Mouse (Mus musculus) embryonic fibroblast, embryonic 13.5 days (primary cell): ENCODE data around the gene I830077J02Rik. TPM values are rescaled to one million over a fixed set of nuclear protein-coding genes. Genes with fewer than 3 reads are reported as not detected.
A peak's percentile ranks its signal among the peaks of the same experiment; 100 is the strongest.

ENCODE experiments used
- H3K27ac ChIP-seq: 2 replicates; pipeline ENCODE4 v1.5.1; 2012; ENCODE audit warnings: low read length, control low read depth, inconsistent platforms; ENCODE audit not compliant: insufficient read depth
- H3K4me1 ChIP-seq: 2 replicates; pipeline ENCODE4 v1.6.1; 2011; ENCODE audit warnings: low read length; ENCODE audit not compliant: control insufficient read depth, insufficient read depth
- H3K4me3 ChIP-seq: 2 replicates; pipeline ENCODE4 v1.5.1; 2011; ENCODE audit warnings: mild to moderate bottlenecking, control low read depth, low read length; ENCODE audit not compliant: insufficient read depth
- CTCF ChIP-seq: IDR thresholded peaks from 2 replicates; pipeline ENCODE4 v1.5.1; 2011; ENCODE audit warnings: mild to moderate bottlenecking, control low read depth, low read length, moderate library complexity, borderline replicate concordance; ENCODE audit not compliant: insufficient read depth
- POLR2A ChIP-seq: IDR thresholded peaks from 2 replicates; pipeline ENCODE4 v1.6.1; 2011; ENCODE audit warnings: low read depth, mild to moderate bottlenecking, control low read depth, low read length, moderate library complexity
- polyA plus RNA-seq: library from polyadenylated mRNA; stranded (reverse); fragments of >200 nt; gene quantifications from 2 replicates; pipeline ENCODE4 v1.2.4, GENCODE M21; 2011; ENCODE audit warnings: low read depth; ENCODE audit not compliant: missing spikeins, insufficient read length

The I830077J02Rik gene
- polyA plus RNA-seq = not detected in 2 replicates

DNA sequence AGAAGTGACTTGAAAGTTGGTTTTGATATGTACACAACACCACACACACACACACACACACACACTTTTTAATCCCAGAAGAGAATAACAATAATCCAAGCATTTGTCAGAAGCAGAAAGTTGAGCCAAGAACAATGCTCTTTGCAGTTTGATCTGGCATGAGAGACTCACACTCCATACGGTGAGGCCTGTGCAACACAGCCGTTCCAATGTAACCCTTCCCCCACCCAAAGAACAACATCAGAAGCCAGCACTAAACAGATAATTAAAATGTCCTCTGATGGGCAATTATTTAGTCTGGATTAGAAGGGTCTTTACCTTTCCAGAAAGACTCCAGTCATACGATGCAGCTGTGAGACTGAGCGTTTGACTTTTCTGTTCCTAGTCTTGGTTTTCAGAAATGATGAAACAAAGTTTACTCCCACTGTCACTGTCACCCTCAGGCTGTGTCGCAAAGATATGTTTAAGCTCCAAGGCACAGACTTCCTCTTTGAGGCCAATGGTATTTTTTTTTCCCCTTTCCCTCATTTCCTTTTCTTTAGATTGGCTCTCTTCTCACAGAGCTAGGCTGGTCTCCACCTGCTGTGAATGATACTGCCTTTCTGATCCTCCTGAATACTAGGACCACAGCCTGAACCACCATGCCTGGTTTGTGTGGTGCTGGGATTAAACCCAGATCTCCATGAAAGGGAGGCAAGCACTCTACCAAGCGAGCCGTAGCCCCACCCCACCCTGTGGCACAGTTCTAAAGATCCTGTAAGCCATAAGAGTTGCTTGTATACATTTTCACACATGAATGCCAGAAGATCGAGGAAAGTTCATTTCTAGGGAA, at the start of gene I830077J02Rik:
Gene I830077J02Rik (minus strand): TSS at position 425 of the 832 bp plus-strand sequence.
- TF ChIP-seq POLR2A (no peak), CTCF (no peak)
- Histone ChIP-seq H3K27ac (no peak within 1 kb of the TSS), H3K4me1 (no peaks in the 10 kb centered on the region), H3K4me3 (no peak within 1 kb of the TSS)

DNA sequence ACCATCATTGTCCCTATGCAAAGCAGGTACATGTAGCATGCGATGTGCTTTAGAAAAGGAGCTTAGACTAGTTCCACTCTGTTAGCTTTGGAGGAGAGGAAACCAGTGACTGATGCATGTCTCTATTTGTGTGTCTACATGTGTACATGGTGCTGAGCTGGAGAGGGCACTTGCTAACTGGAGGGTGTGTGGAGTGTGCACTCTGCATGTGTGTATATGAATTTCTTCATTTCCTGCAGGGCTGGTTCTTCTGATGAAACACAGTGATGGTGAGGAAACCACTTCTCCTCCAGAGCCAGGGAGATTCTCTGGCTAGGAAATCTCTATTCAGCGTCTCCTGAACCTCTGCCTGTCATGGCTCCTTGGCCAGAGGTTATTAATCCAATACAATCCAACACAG, 41.7 kb upstream of the I830077J02Rik start:
- TF ChIP-seq POLR2A (no peak), CTCF (no peak)
- Histone ChIP-seq H3K4me1 (no peaks in the 10 kb centered on the region), H3K4me3 (no peak overlapping the region), H3K27ac (no peak overlapping the region)

- no peaks in the 10 kb centered on the region for H3K4me1 ChIP-seq
- no peak within 1 kb of the TSS for H3K27ac ChIP-seq
Observed at GRCm38 (mm10) chr3:105973411-105973810, 40.9 kb upstream of the I830077J02Rik start, which contains the start of gene Ovgp1. Gene Ovgp1, plus strand, starts transcription at chr3:105973711.

DNA sequence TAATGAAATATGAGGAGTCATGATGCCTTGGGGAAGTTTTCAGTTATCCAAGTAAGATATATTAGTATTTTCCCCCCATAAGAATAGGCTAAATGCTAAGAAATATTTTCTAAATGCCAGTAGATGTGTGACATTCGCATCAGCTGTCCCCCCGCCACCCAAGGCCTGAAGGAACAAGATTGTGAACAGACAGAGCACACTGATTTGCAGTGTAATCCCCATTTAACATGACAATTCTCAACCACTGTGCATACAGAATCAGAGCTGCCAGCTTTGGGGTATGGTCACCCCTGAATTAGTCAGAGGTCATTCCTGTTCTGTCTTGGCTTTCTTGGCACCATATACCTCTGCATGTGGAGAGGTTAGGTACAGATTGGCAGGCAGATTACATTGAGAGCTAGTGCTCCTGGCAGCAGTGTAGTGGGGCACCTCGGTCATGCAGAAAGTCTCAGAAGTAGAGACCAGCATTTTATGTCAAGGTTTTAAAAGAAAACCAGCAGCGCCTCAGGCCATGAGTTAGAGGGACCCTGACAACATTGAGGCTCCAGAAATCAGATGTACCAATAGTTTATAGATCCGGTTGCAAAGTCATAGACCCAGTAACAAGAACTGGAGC, 39.5 kb upstream of the I830077J02Rik start:
- H3K4me3 ChIP-seq = no peak overlapping the region
- TF ChIP-seq CTCF = no peak
- no peak for TF ChIP-seq POLR2A

More at GRCm38 (mm10) chr3:105973411-105973810, 40.9 kb upstream of the I830077J02Rik start, which contains the start of gene Ovgp1:
- TF ChIP-seq POLR2A (no peak), CTCF (no peak)
- no peak within 1 kb of the TSS for H3K4me3 ChIP-seq

DNA sequence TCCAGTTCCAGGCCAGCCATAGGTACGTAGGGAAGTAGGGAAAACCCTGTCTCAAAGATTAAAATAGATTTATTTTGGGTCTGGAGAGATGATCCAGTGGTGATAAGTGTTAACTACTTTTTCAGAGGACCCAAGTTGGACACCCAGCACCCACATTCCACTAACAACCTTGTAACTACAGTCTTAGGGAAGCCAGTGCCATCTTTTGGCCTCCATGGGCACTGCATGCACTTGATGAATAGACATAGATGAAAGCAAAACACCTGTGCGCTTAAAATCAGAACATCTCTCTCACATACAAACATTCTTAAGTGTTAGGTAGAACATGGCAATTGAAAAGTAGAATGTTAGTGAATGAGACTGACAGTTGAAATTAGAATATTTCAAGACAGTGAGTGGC, 28.2 kb upstream of the I830077J02Rik start:
- Histone ChIP-seq H3K27ac (no peak overlapping the region), H3K4me1 (no peaks in the 10 kb centered on the region; the same call in 1 of the 2 replicates), H3K4me3 (peak overlapping the region; percentile 76)
- TF ChIP-seq POLR2A (no peak), CTCF (no peak)

More for the DNA sequence above, 39.5 kb upstream of the I830077J02Rik start:
- H3K4me1 ChIP-seq = no peaks in the 10 kb centered on the region
- no peak overlapping the region for H3K27ac ChIP-seq

DNA sequence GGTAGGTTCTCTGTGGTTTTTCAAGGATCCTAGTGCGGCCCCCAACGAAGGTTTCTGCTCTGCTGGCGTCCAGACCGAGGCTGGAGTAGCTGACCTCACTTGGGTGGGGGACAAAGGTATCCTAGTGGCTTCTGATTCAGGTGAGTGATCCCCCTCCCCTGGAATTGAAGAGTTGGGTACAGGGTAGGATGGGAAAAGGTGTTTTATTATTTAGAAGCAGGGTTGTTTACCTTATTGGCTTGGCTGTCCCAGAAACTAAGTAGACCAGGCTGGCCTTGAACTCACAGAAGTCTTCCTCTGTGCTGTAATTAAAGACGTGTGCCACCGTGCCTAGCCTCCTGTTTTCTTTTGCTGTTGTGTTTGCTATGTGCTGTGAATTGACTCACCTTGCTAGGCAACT, 27.5 kb upstream of the I830077J02Rik start, which contains the start of gene Atp5f1:
Gene Atp5f1 (minus strand): TSS at position 101 of the 400 bp plus-strand sequence.
- TF ChIP-seq POLR2A (no peak), CTCF (no peak)
- peak within 1 kb of the TSS; percentile 76 for H3K4me3 ChIP-seq
- H3K27ac ChIP-seq = peak within 1 kb of the TSS; percentile 48
- H3K4me1 ChIP-seq = no peaks in the 10 kb centered on the region; the same call in 1 of the 2 replicates

- peak overlapping the region; percentile 76 for H3K4me3 ChIP-seq
- H3K27ac ChIP-seq = no peak overlapping the region
- TF ChIP-seq CTCF = no peak
- no peak for TF ChIP-seq POLR2A
- H3K4me1 ChIP-seq = no peaks in the 10 kb centered on the region; the same call in 1 of the 2 replicates
Observed at GRCm38 (mm10) chr3:105959585-105959984, 27.1 kb upstream of the I830077J02Rik start.

GRCm38 (mm10) chr3:105958974-105959580, 26.6 kb upstream of the I830077J02Rik start, which contains the start of gene Wdr77:
Gene Wdr77, plus strand, starts transcription at chr3:105959369.
- Histone ChIP-seq H3K4me1 (no peaks in the 10 kb centered on the region; the same call in 1 of the 2 replicates), H3K4me3 (peak within 1 kb of the TSS; percentile 76), H3K27ac (peak within 1 kb of the TSS; percentile 48)
- peak; percentile 89 for TF ChIP-seq POLR2A
- no peak for TF ChIP-seq CTCF

- Histone ChIP-seq H3K4me1 (no peaks in the 10 kb centered on the region; the same call in 1 of the 2 replicates), H3K27ac (peak overlapping the region; percentile 48; the same call in 1 of the 2 replicates), H3K4me3 (peak overlapping the region; percentile 76)
- TF ChIP-seq POLR2A (no peak), CTCF (no peak)
Observed at GRCm38 (mm10) chr3:105958204-105958603, 25.7 kb upstream of the I830077J02Rik start.

DNA sequence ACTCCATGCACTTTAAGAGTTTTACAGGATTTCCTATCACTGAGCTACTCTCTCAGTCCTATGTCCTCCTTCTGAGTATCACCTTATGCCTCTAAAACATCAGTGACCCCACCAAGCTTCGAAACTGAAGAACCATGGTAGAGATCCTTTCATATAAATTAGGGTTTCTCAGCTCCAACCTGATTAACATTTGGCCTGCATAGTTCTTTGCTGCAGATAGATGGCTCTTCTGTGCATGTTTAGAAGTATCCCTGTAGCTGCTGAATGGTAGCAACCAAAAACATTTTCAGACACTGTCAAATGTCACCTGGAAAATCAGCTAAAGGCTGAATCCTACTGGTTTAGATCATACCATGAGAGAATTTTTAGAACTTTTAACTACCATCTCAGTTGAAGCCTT, 24.8 kb upstream of the I830077J02Rik start:
- TF ChIP-seq POLR2A (no peak), CTCF (no peak)
- H3K4me1 ChIP-seq = no peaks in the 10 kb centered on the region; the same call in 1 of the 2 replicates
- no peak overlapping the region for H3K4me3 ChIP-seq
- H3K27ac ChIP-seq = no peak overlapping the region
